Mouse (Mus musculus) embryonic facial prominence, embryonic 14.5 days (tissue): ENCODE measurements around the gene AC141477.1. TPM values are rescaled to one million over a fixed set of nuclear protein-coding genes. Genes with fewer than 3 reads are reported as not detected.

ENCODE experiments used
- ATAC-seq: fragments of 200-750 bp; cut with Nextera tagmentation; 2 replicates; pipeline ENCODE4 v1.8.0; 2017; ENCODE audit warnings: low read depth, moderate number of reproducible peaks, moderate TSS enrichment
- DNase-seq: peaks from one replicate; pipeline ENCODE4 v3.0.0-alpha.2; 2015; ENCODE audit warnings: low spot score
- H3K27ac ChIP-seq: fragments of 300-500 bp; sonication (generic); replicated peaks from 2 replicates; pipeline ENCODE4 v1.5.1; 2014; ENCODE audit warnings: low read depth, mild to moderate bottlenecking, low read length, moderate library complexity
- H3K27me3 ChIP-seq: fragments of 300-500 bp; sonication (generic); replicated peaks from 2 replicates; pipeline ENCODE4 v1.6.1; 2014; ENCODE audit warnings: low read length; ENCODE audit not compliant: control insufficient read depth, insufficient read depth
- H3K36me3 ChIP-seq: fragments of 300-500 bp; sonication (generic); 2 replicates; pipeline ENCODE4 v1.6.1; 2014; ENCODE audit warnings: low read length, mixed read lengths; ENCODE audit not compliant: control insufficient read depth, insufficient read depth
- H3K4me1 ChIP-seq: fragments of 300-500 bp; sonication (generic); 2 replicates; pipeline ENCODE4 v1.6.1; 2014; ENCODE audit warnings: antibody characterized with exemption, low read length; ENCODE audit not compliant: control insufficient read depth, insufficient read depth
- H3K4me2 ChIP-seq: fragments of 300-500 bp; sonication (generic); 2 replicates; pipeline ENCODE4 v1.6.1; 2014; ENCODE audit warnings: low read depth, mild to moderate bottlenecking, low read length, moderate library complexity, mixed read lengths
- H3K4me3 ChIP-seq: fragments of 300-500 bp; sonication (generic); 2 replicates; pipeline ENCODE4 v1.5.1; 2014; ENCODE audit warnings: low read depth, mild to moderate bottlenecking, low read length
- H3K9ac ChIP-seq: fragments of 300-500 bp; sonication (generic); 2 replicates; pipeline ENCODE4 v1.6.1; 2014; ENCODE audit warnings: low read depth, mild to moderate bottlenecking, low read length, moderate library complexity, mixed read lengths
- H3K9me3 ChIP-seq: fragments of 300-500 bp; sonication (generic); 2 replicates; pipeline ENCODE4 v1.6.1; 2016; ENCODE audit warnings: low read length; ENCODE audit not compliant: control insufficient read depth
- WGBS: fragments of 180-500 bp; shearing (Covaris S2); extraction: QIAGEN DNeasy Blood & Tissue Kit; methylation state at CpG from one replicate; pipeline ENCODE4 v1.1.7; 2014; 5-methylcytosine and 5-hydroxymethylcytosine counted together
- polyA plus RNA-seq: library from polyadenylated mRNA; unstranded; fragments of >200 nt; fragmentation: Nextera tagmentation; extraction: Ambion mirVana; gene quantifications from 2 replicates; pipeline ENCODE4 v1.2.1, GENCODE M21; 2014

The AC141477.1 gene
- polyA plus RNA-seq, 1 experiment from 2014 or later = not detected

- WGBS = 84% methylated on average over 6 of the region's 6 CpGs
- H3K4me3 ChIP-seq = no peak overlapping the region
Observed at GRCm38 (mm10) chr10:76462721-76463120, 22.5 kb upstream of the AC141477.1 start.

GRCm38 (mm10) chr10:76462312-76462711 lies 22.1 kb upstream of the AC141477.1 start:
- Histone ChIP-seq H3K27me3 (no peaks in the 10 kb centered on the region), H3K4me2 (no peak overlapping the region), H3K9me3 (0 out of 2 replicates have a peak, but pooled peaks cover 9% of the 10 kb centered on the region), H3K9ac (no peak overlapping the region), H3K4me3 (no peak overlapping the region), H3K36me3 (peaks cover 6% of the 10 kb centered on the region; the same call in 1 of the 2 replicates), H3K27ac (no peak overlapping the region), H3K4me1 (no peaks in the 10 kb centered on the region)
- DNase-seq (no peak), ATAC-seq (no peak)
- WGBS = 87% methylated on average over 7 of the region's 7 CpGs

More at GRCm38 (mm10) chr10:76462721-76463120, 22.5 kb upstream of the AC141477.1 start:
- no peak overlapping the region for H3K4me2 ChIP-seq
- peaks cover 6% of the 10 kb centered on the region; the same call in 1 of the 2 replicates for H3K36me3 ChIP-seq
- H3K27me3 ChIP-seq = no peaks in the 10 kb centered on the region
- no peak for ATAC-seq
- H3K9ac ChIP-seq = no peak overlapping the region
- H3K4me1 ChIP-seq = no peaks in the 10 kb centered on the region
- no peak for DNase-seq
- H3K27ac ChIP-seq = no peak overlapping the region
- 0 out of 2 replicates have a peak, but pooled peaks cover 9% of the 10 kb centered on the region for H3K9me3 ChIP-seq

- 0 out of 2 replicates have a peak, but pooled peaks cover 9% of the 10 kb centered on the region for H3K9me3 ChIP-seq
- ATAC-seq (no peak), DNase-seq (no peak)
- H3K36me3 ChIP-seq = peaks cover 6% of the 10 kb centered on the region; the same call in 1 of the 2 replicates
- no peak overlapping the region for H3K27ac ChIP-seq
- H3K4me1 ChIP-seq = no peaks in the 10 kb centered on the region
- no peak overlapping the region for H3K4me3 ChIP-seq
- 71% methylated on average over 1 of the region's 1 CpGs for WGBS
- no peak overlapping the region for H3K4me2 ChIP-seq
- no peak overlapping the region for H3K9ac ChIP-seq
- no peaks in the 10 kb centered on the region for H3K27me3 ChIP-seq
Observed at GRCm38 (mm10) chr10:76461255-76461654, 21.0 kb upstream of the AC141477.1 start.

- H3K27ac ChIP-seq = no peak overlapping the region
- no peaks in the 10 kb centered on the region for H3K27me3 ChIP-seq
- WGBS = 42% methylated on average over 5 of the region's 5 CpGs
- no peaks in the 10 kb centered on the region for H3K4me1 ChIP-seq
- H3K4me2 ChIP-seq = no peak overlapping the region
- H3K9ac ChIP-seq = no peak overlapping the region
- H3K36me3 ChIP-seq = no peaks in the 10 kb centered on the region
- H3K9me3 ChIP-seq = 0 out of 2 replicates have a peak, but pooled peaks cover 9% of the 10 kb centered on the region
- DNase-seq (peak; percentile 31), ATAC-seq (no peak)
- no peak overlapping the region for H3K4me3 ChIP-seq
Observed at GRCm38 (mm10) chr10:76455289-76455688, 15.0 kb upstream of the AC141477.1 start.

GRCm38 (mm10) chr10:76448851-76449250 lies 8.6 kb upstream of the AC141477.1 start, which contains the start of gene 2610028H24Rik:
TSS of gene 2610028H24Rik (plus strand) at chr10:76449081.
- no peak within 1 kb of the TSS for H3K27ac ChIP-seq
- ATAC-seq = no peak
- 56% methylated on average over 5 of the region's 5 CpGs for WGBS

GRCm38 (mm10) chr10:76447406-76448229 lies 7.4 kb upstream of the AC141477.1 start:
- H3K4me2 ChIP-seq = no peak overlapping the region
- DNase-seq (peak; percentile 35), ATAC-seq (no peak)
- H3K9me3 ChIP-seq = no peaks in the 10 kb centered on the region
- 68% methylated on average over 15 of the region's 15 CpGs for WGBS
- H3K4me1 ChIP-seq = no peaks in the 10 kb centered on the region
- H3K9ac ChIP-seq = no peak overlapping the region
- H3K36me3 ChIP-seq = no peaks in the 10 kb centered on the region
- no peak overlapping the region for H3K4me3 ChIP-seq
- H3K27ac ChIP-seq = no peak overlapping the region
- H3K27me3 ChIP-seq = no peaks in the 10 kb centered on the region

More at GRCm38 (mm10) chr10:76448851-76449250, 8.6 kb upstream of the AC141477.1 start, which contains the start of gene 2610028H24Rik:
- no peak within 1 kb of the TSS for H3K4me3 ChIP-seq
- no peak within 1 kb of the TSS for H3K4me2 ChIP-seq
- H3K9ac ChIP-seq = no peak within 1 kb of the TSS
- H3K36me3 ChIP-seq = no peaks in the 10 kb centered on the region
- H3K4me1 ChIP-seq = no peaks in the 10 kb centered on the region
- no peaks in the 10 kb centered on the region for H3K27me3 ChIP-seq
- DNase-seq = no peak
- H3K9me3 ChIP-seq = no peaks in the 10 kb centered on the region

GRCm38 (mm10) chr10:76445996-76446681 lies 5.9 kb upstream of the AC141477.1 start:
- Histone ChIP-seq H3K27ac (no peak overlapping the region), H3K4me1 (peaks cover 5% of the 10 kb centered on the region; the same call in 1 of the 2 replicates), H3K9me3 (no peaks in the 10 kb centered on the region), H3K36me3 (no peaks in the 10 kb centered on the region), H3K27me3 (no peaks in the 10 kb centered on the region), H3K4me3 (no peak overlapping the region), H3K9ac (no peak overlapping the region), H3K4me2 (no peak overlapping the region)
- 73% methylated on average over 4 of the region's 4 CpGs for WGBS
- no peak for ATAC-seq
- peak; percentile 23 for DNase-seq

GRCm38 (mm10) chr10:76442178-76443088 lies 2.2 kb upstream of the AC141477.1 start, which contains the start of gene Pcnt:
TSS of gene Pcnt (minus strand) at chr10:76442786.
- DNase-seq (peak; percentile 99), ATAC-seq (peak; percentile 99)
- peaks cover 5% of the 10 kb centered on the region; the same call in 1 of the 2 replicates for H3K4me1 ChIP-seq
- peaks cover 20% of the 10 kb centered on the region for H3K36me3 ChIP-seq
- peak within 1 kb of the TSS; percentile 86 for H3K9ac ChIP-seq
- H3K4me2 ChIP-seq = peak within 1 kb of the TSS; percentile 51
- H3K4me3 ChIP-seq = peak within 1 kb of the TSS; percentile 95
- under 1% methylated on average over 64 of the region's 78 CpGs for WGBS
- no peaks in the 10 kb centered on the region for H3K27me3 ChIP-seq
- no peaks in the 10 kb centered on the region for H3K9me3 ChIP-seq
- peak within 1 kb of the TSS; percentile 98 for H3K27ac ChIP-seq
